Mouse (Mus musculus) kidney, postnatal 10 days (tissue): ENCODE measurements around the gene Cd209d.
"Not testable (repeated sequence)": the region's sequence is repeated elsewhere in the genome, so short reads cannot be mapped to it uniquely, and the experiment has no call there.

ENCODE experiments used
- DNase-seq: peaks from one replicate; pipeline ENCODE4 v3.0.0; 2021; ENCODE audit warnings: mixed read lengths

The Cd209d gene

DNA sequence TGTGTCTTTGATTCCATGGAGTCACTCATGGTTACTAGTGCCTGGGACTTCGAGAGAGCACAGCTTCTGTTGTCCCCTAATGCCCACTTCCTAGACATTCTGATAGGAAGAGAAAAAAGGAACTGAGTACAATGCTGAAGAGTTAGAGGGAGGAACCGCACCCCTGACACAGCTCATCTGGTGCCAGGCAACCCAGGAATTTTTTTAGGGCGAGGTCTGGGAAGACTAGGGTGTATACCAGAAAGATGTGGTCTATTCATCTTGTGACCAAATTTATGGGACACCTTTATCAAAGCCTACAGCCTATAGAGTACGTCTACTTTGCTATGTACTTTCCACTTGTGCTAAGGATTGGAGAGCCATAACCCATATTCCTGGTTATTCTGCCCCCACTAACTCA, at the start of gene Cd209d:
TSS of gene Cd209d (minus strand) at position 101 of the 400 bp plus-strand sequence.
- DNase-seq, result no peak

DNA sequence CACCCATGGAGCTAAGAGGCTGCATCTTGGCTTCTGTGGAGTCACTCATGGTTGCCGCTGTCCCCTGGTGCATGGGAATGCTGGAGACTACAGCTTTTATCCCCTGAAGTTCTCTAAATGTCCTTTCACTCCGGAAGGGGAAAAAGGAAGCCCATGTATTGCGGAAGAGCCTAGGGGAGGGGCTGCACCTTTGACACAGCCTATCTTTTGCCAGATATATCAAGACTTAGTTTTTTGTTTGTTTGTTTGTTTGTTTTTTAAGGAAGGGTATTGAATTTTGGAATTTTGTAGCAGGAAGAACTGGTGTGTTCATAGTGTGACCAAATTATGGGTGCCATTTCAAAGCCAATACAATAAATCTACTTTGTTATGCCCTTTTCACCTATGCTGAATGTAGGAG, 48.4 kb upstream of the Cd209d start, which contains the start of gene Cd209b:
TSS of gene Cd209b (minus strand) at position 101 of the 400 bp plus-strand sequence.
- DNase-seq, result no peak

DNA sequence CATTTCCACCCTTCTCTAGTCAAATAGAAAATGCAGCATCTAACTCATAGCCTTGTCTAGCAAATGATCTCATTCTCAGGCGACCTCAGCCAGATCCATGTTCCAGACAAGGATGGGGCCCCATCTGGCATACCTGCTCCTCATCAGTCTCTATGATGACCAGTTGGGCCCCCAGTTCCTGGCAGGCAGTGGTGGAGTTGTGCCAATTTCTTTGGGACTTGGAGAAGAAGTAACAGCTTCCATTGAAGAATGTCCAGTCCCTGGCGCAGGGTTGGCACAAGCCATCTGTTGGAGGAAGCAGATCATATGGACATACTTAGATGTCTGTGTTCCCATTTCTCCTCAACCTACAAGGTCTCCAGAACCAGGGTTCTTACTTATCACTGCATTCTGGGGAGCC, 2.2 kb downstream of the Cd209d start:
- no peak for DNase-seq

DNA sequence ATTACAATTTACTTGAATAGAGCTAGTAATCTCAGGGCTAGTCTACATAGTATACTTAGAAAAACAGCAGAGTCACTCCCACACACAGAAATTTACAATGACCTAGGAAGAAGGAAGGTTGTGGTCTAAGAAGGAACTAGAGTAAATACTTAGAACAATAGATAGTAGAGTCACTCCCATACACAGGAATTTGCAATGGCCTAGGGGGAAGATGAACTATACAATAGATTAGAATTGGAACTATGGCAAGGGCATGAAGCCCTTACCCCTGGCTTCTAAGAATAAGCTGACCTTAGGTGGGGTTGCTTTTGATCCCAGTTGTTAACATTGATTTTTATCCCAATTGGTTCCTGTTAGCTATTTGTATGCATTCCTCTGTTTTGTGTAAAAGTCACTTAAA, 15.6 kb downstream of the Cd209d start:
- DNase-seq, result not testable (repeated sequence)

DNA sequence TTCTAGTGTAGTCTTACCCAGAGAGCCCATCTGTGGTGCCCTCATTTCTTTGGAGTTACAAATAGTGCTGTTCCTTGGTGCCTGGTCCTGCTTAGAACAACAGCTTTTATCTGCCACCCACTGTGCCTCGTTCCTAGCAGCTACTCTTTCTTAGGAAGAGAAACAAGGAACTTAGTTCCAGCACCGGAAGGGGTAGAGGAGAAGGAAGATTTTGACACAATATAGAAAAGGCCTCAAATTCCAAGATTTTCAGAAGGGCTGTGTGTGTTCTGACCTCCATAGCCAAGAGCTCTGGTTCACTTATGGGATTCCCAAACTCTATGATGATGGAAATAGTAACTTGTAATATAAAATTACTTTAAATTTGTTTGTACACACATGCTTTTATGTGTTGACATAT, 24.1 kb downstream of the Cd209d start, which contains the start of gene Cd209e:
TSS of gene Cd209e (minus strand) at position 101 of the 400 bp plus-strand sequence.
- no peak for DNase-seq
